Mouse (Mus musculus) cerebellum, postnatal 10 days (tissue): Measurements from ENCODE around the gene Tfdp1.
A peak's percentile ranks its signal among the peaks of the same experiment; 100 is the strongest.
"Not testable (repeated sequence)": the region's sequence is repeated elsewhere in the genome, so short reads cannot be mapped to it uniquely, and the experiment has no call there.

Experiments used
- DNase-seq, 2 experiments: peaks; one replicate each; pipeline ENCODE4 v3.0.0; 2021; ENCODE audit warnings: mixed read lengths in 2 of 2

The Tfdp1 gene

GRCm38 (mm10) chr8:13338255-13338860 is at the start of gene Tfdp1:
Gene Tfdp1, plus strand, starts transcription at chr8:13338751.
- DNase-seq: peak; percentile 81 to 92

- DNase-seq: peak; percentile 84 to 88
These were observed 46.2 kb upstream of the Tfdp1 start for GRCm38 (mm10) chr8:13292364-13292763.

- no peak for DNase-seq
These were observed 44.7 kb upstream of the Tfdp1 start for GRCm38 (mm10) chr8:13293677-13294470.

- no peak for DNase-seq
These were observed 39.0 kb upstream of the Tfdp1 start for GRCm38 (mm10) chr8:13299571-13299970.

- DNase-seq: no peak
These were observed 37.5 kb upstream of the Tfdp1 start for GRCm38 (mm10) chr8:13301036-13301435.

GRCm38 (mm10) chr8:13305459-13305858 is 33.1 kb upstream of the Tfdp1 start:
- no peak for DNase-seq

GRCm38 (mm10) chr8:13305884-13306283 is 32.7 kb upstream of the Tfdp1 start:
- DNase-seq: no peak

- no peak for DNase-seq
These were observed 32.1 kb upstream of the Tfdp1 start for GRCm38 (mm10) chr8:13306309-13306909.

- no peak for DNase-seq
These were observed 31.6 kb upstream of the Tfdp1 start for GRCm38 (mm10) chr8:13306916-13307315.

- DNase-seq: no peak
These were observed 23.6 kb upstream of the Tfdp1 start for GRCm38 (mm10) chr8:13314922-13315321.

- no peak for DNase-seq
These were observed 21.9 kb upstream of the Tfdp1 start for GRCm38 (mm10) chr8:13316671-13317070.

- DNase-seq: peak; percentile 57 to 63
These were observed 12.0 kb upstream of the Tfdp1 start for GRCm38 (mm10) chr8:13326598-13326997.

- DNase-seq: no peak
These were observed 3.9 kb upstream of the Tfdp1 start for GRCm38 (mm10) chr8:13334671-13335070.

- not testable (repeated sequence) for DNase-seq
These were observed 1.3 kb upstream of the Tfdp1 start for GRCm38 (mm10) chr8:13337245-13337644.

- no peak for DNase-seq
These were observed 873 bp upstream of the Tfdp1 start for GRCm38 (mm10) chr8:13337678-13338077.

- DNase-seq: peak; percentile 59 to 63
These were observed 522 bp downstream of the Tfdp1 start for GRCm38 (mm10) chr8:13338901-13339645.

GRCm38 (mm10) chr8:13339646-13339990 is 1.1 kb downstream of the Tfdp1 start:
- DNase-seq: peak; percentile 26 to 39

GRCm38 (mm10) chr8:13340650-13341049 is 2.1 kb downstream of the Tfdp1 start:
- DNase-seq: no peak

- DNase-seq: no peak
These were observed 3.8 kb downstream of the Tfdp1 start for GRCm38 (mm10) chr8:13342340-13342739.

GRCm38 (mm10) chr8:13343134-13343533 is 4.6 kb downstream of the Tfdp1 start:
- no peak for DNase-seq

GRCm38 (mm10) chr8:13350052-13350451 is 11.5 kb downstream of the Tfdp1 start:
- DNase-seq: no peak

- DNase-seq: no peak
These were observed 13.0 kb downstream of the Tfdp1 start for GRCm38 (mm10) chr8:13351593-13351992.

- no peak for DNase-seq
These were observed 14.1 kb downstream of the Tfdp1 start for GRCm38 (mm10) chr8:13352601-13353000.
